Mouse (Mus musculus) neutrophil, adult 5-6 weeks (primary cell): Measurements from ENCODE around the gene Copg2. TPM values are rescaled to one million over a fixed set of nuclear protein-coding genes. Genes with fewer than 3 reads are reported as not detected.

Source experiments
- ATAC-seq: fragments of 151-379, 151-347 bp; 2 replicates; pipeline ENCODE4 v1.8.0; 2017; ENCODE audit warnings: mild to moderate bottlenecking, moderate TSS enrichment; ENCODE audit not compliant: insufficient number of reproducible peaks, poor library complexity, low FRiP score, severe bottlenecking; ENCODE audit errors: extremely low read depth
- total RNA-seq: library from RNA; stranded (forward); fragments of 200-1000 nt; gene quantifications from 2 replicates; pipeline ENCODE4 v1.2.3, GENCODE M21; 2017

The Copg2 gene
- total RNA-seq, 1 experiment from 2014 or later, result 31.7 TPM

- ATAC-seq, result no peak
Observed at GRCm38 (mm10) chr6:30710371-30711364, 185.9 kb downstream of the Copg2 start.

- ATAC-seq, result no peak
Observed at GRCm38 (mm10) chr6:30709115-30709514, 187.5 kb downstream of the Copg2 start.

- ATAC-seq, result no peak
Observed at GRCm38 (mm10) chr6:30703977-30704602, 192.5 kb downstream of the Copg2 start.

GRCm38 (mm10) chr6:30703476-30703875 lies 193.1 kb downstream of the Copg2 start:
- no peak for ATAC-seq

GRCm38 (mm10) chr6:30702881-30703280 lies 193.7 kb downstream of the Copg2 start:
- no peak for ATAC-seq

- no peak for ATAC-seq
Observed at GRCm38 (mm10) chr6:30700182-30700581, 196.4 kb downstream of the Copg2 start.

GRCm38 (mm10) chr6:30698036-30698435 lies 198.6 kb downstream of the Copg2 start:
- no peak for ATAC-seq

Other genes starting within 250 kb of the Copg2 start
- gene Cep41, start 203.0 kb downstream of the Copg2 start, total RNA-seq, result 2.7 and 6.5 TPM in 2 replicates
- 1.1 and 2.1 TPM in 2 replicates for gene Mest, start 173.2 kb downstream of the Copg2 start, total RNA-seq
- gene Tsga13, start 18.8 kb upstream of the Copg2 start, total RNA-seq, result not detected in 2 replicates
- gene Klf14, start 62.3 kb upstream of the Copg2 start, total RNA-seq, result not detected in 2 replicates